Mouse (Mus musculus) heart, postnatal 0 days (tissue): ENCODE measurements around the gene Gm27021.

Experiments used
- CTCF ChIP-seq: IDR thresholded peaks from 2 replicates; pipeline ENCODE4 v1.5.1; 2016; ENCODE audit warnings: antibody characterized with exemption, control low read depth, low read depth
- EP300 ChIP-seq: IDR thresholded peaks from 2 replicates; pipeline ENCODE4 v1.6.1; 2016; ENCODE audit warnings: antibody characterized with exemption, low read depth

DNA sequence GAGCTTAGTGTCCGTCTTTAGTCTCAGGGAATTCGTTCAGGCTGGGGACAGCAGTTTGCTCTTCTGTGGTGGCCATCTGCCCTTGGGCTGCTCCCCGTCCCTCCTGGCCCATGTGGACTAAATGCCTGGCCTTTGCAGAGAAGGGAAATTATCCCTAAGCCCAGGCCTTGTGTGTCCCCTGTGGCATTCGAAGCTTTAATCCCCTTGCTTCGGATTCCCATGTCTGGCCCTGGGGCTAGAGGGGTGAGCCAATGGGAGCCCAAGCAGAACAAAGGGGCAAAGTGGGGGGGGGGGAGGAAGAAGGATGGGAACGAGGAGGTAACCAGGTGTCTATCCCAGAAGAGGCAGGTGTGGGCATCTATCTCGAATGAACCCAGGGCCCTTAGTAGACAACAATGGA is 20.3 kb downstream of the Gm27021 start, which contains the start of gene 1190005I06Rik:
- TF ChIP-seq CTCF (no peak), EP300 (no peak)
